Mouse (Mus musculus): Measurements from ENCODE around the gene Gm10283. TPM values are rescaled to one million over a fixed set of nuclear protein-coding genes. Genes with fewer than 3 reads are reported as not detected.

Gm10283 gene
- polyA plus RNA-seq, 1 experiment: not detected

GRCm38 (mm10) chr8:60432649-60433048 lies 70.3 kb downstream of the Gm10283 start:
- Histone ChIP-seq H3K27ac (ENCODE audit: insufficient read depth, low read depth, low read length) (no peak overlapping the region), H3K4me1 (ENCODE audit: control insufficient read depth, insufficient read depth, insufficient read length, low read length) (no peaks in the 10 kb centered on the region), H3K4me3 (ENCODE audit: low read depth, low read length) (no peak overlapping the region), H3K36me3 (ENCODE audit: control insufficient read depth, insufficient read depth, low read length) (no peaks in the 10 kb centered on the region), H3K27me3 (ENCODE audit: control insufficient read depth, insufficient read depth, low read length) (no peaks in the 10 kb centered on the region)
- no peak for TF ChIP-seq POLR2A (IDR thresholded peaks at IDR 0.05; ENCODE audit: low read depth, low read length)
- TF ChIP-seq CTCF (IDR thresholded peaks at IDR 0.05; ENCODE audit: extremely low read depth, insufficient read length, insufficient replicate concordance, low read depth, low read length): no peak
- WGBS: 92% methylated on average over 5 of the region's 5 CpGs

GRCm38 (mm10) chr8:60406358-60406757 lies 96.6 kb downstream of the Gm10283 start:
- Histone ChIP-seq H3K4me1 (ENCODE audit: control insufficient read depth, insufficient read depth, insufficient read length, low read length) (no peaks in the 10 kb centered on the region), H3K4me3 (ENCODE audit: low read depth, low read length) (no peak overlapping the region), H3K27me3 (ENCODE audit: control insufficient read depth, insufficient read depth, low read length) (no peaks in the 10 kb centered on the region), H3K36me3 (ENCODE audit: control insufficient read depth, insufficient read depth, low read length) (no peaks in the 10 kb centered on the region), H3K27ac (ENCODE audit: insufficient read depth, low read depth, low read length) (no peak overlapping the region)
- TF ChIP-seq CTCF (IDR thresholded peaks at IDR 0.05; ENCODE audit: extremely low read depth, insufficient read length, insufficient replicate concordance, low read depth, low read length) (no peak), POLR2A (IDR thresholded peaks at IDR 0.05; ENCODE audit: low read depth, low read length) (no peak)
- 83% methylated on average over 8 of the region's 8 CpGs for WGBS

- TF ChIP-seq POLR2A (IDR thresholded peaks at IDR 0.05; ENCODE audit: low read depth, low read length) (no peak), CTCF (IDR thresholded peaks at IDR 0.05; ENCODE audit: extremely low read depth, insufficient read length, insufficient replicate concordance, low read depth, low read length) (no peak)
- no peak overlapping the region for H3K27ac ChIP-seq (ENCODE audit: insufficient read depth, low read depth, low read length)
- 57% methylated on average over 6 of the region's 6 CpGs for WGBS
- no peak overlapping the region for H3K4me3 ChIP-seq (ENCODE audit: low read depth, low read length)
- H3K4me1 ChIP-seq (ENCODE audit: control insufficient read depth, insufficient read depth, insufficient read length, low read length): no peaks in the 10 kb centered on the region
- H3K36me3 ChIP-seq (ENCODE audit: control insufficient read depth, insufficient read depth, low read length): no peaks in the 10 kb centered on the region
- no peaks in the 10 kb centered on the region for H3K27me3 ChIP-seq (ENCODE audit: control insufficient read depth, insufficient read depth, low read length)
These were observed 97.9 kb downstream of the Gm10283 start for GRCm38 (mm10) chr8:60404994-60405548.

GRCm38 (mm10) chr8:60393675-60394074 lies 109.3 kb downstream of the Gm10283 start:
- H3K27me3 ChIP-seq (ENCODE audit: control insufficient read depth, insufficient read depth, low read length): no peaks in the 10 kb centered on the region
- H3K4me1 ChIP-seq (ENCODE audit: control insufficient read depth, insufficient read depth, insufficient read length, low read length): no peaks in the 10 kb centered on the region
- WGBS: 65% methylated on average over 4 of the region's 4 CpGs
- TF ChIP-seq POLR2A (IDR thresholded peaks at IDR 0.05; ENCODE audit: low read depth, low read length) (no peak), CTCF (IDR thresholded peaks at IDR 0.05; ENCODE audit: extremely low read depth, insufficient read length, insufficient replicate concordance, low read depth, low read length) (no peak)
- H3K27ac ChIP-seq (ENCODE audit: insufficient read depth, low read depth, low read length): no peak overlapping the region
- H3K36me3 ChIP-seq (ENCODE audit: control insufficient read depth, insufficient read depth, low read length): no peaks in the 10 kb centered on the region
- H3K4me3 ChIP-seq (ENCODE audit: low read depth, low read length): no peak overlapping the region

- no peaks in the 10 kb centered on the region for H3K27me3 ChIP-seq (ENCODE audit: control insufficient read depth, insufficient read depth, low read length)
- WGBS: 75% methylated on average over 2 of the region's 2 CpGs
- TF ChIP-seq POLR2A (IDR thresholded peaks at IDR 0.05; ENCODE audit: low read depth, low read length) (no peak), CTCF (IDR thresholded peaks at IDR 0.05; ENCODE audit: extremely low read depth, insufficient read length, insufficient replicate concordance, low read depth, low read length) (no peak)
- H3K36me3 ChIP-seq (ENCODE audit: control insufficient read depth, insufficient read depth, low read length): no peaks in the 10 kb centered on the region
- no peak overlapping the region for H3K4me3 ChIP-seq (ENCODE audit: low read depth, low read length)
- no peaks in the 10 kb centered on the region for H3K4me1 ChIP-seq (ENCODE audit: control insufficient read depth, insufficient read depth, insufficient read length, low read length)
- H3K27ac ChIP-seq (ENCODE audit: insufficient read depth, low read depth, low read length): no peak overlapping the region
These were observed 116.4 kb downstream of the Gm10283 start for GRCm38 (mm10) chr8:60386589-60386988.

Other genes with a start within 250 kb of the Gm10283 start
- not detected in 2 replicates for gene Aadat, start 2.7 kb upstream of the Gm10283 start, polyA plus RNA-seq (2012; rRNA removed)
- 0.24 and 0.77 TPM in 2 replicates for gene Mfap3l, start 129.6 kb upstream of the Gm10283 start, polyA plus RNA-seq (2012; rRNA removed)

Measured in small intestine, adult 2 months (tissue).